Mouse (Mus musculus) lung, embryonic 16.5 days (tissue): Measurements from ENCODE around the gene Sh3bp5. TPM values are rescaled to one million over a fixed set of nuclear protein-coding genes. Genes with fewer than 3 reads are reported as not detected.

Experiments used
- ATAC-seq: fragments of 200-750 bp; cut with Nextera tagmentation; 2 replicates; pipeline ENCODE4 v1.8.0; 2017; ENCODE audit warnings: low read depth, mild to moderate bottlenecking, moderate library complexity
- H3K27ac ChIP-seq: fragments of 300-500 bp; sonication (generic); 2 replicates; pipeline ENCODE4 v1.5.1; 2014; ENCODE audit warnings: mild to moderate bottlenecking, control low read depth, low read length
- H3K27me3 ChIP-seq: fragments of 300-500 bp; sonication (generic); 2 replicates; pipeline ENCODE4 v1.6.1; 2014; ENCODE audit warnings: low read depth, low read length, mixed read lengths; ENCODE audit not compliant: control insufficient read depth, insufficient read depth
- H3K36me3 ChIP-seq: fragments of 300-500 bp; sonication (generic); 2 replicates; pipeline ENCODE4 v1.6.1; 2014; ENCODE audit warnings: low read length; ENCODE audit not compliant: control insufficient read depth, insufficient read depth
- H3K4me1 ChIP-seq: fragments of 300-500 bp; sonication (generic); replicated peaks from 2 replicates; pipeline ENCODE4 v1.6.1; 2014; ENCODE audit warnings: low read length, mixed read lengths; ENCODE audit not compliant: control insufficient read depth, insufficient read depth
- H3K4me2 ChIP-seq: fragments of 300-500 bp; sonication (generic); 2 replicates; pipeline ENCODE4 v1.6.1; 2014; ENCODE audit warnings: low read depth, low read length, control low read depth
- H3K4me3 ChIP-seq: fragments of 300-500 bp; sonication (generic); 2 replicates; pipeline ENCODE4 v1.5.1; 2014; ENCODE audit warnings: mild to moderate bottlenecking, low read length, control low read depth
- H3K9ac ChIP-seq: fragments of 300-500 bp; sonication (generic); 2 replicates; pipeline ENCODE4 v1.6.1; 2014; ENCODE audit warnings: low read length, control low read depth
- H3K9me3 ChIP-seq: fragments of 300-500 bp; sonication (generic); 2 replicates; pipeline ENCODE4 v1.6.1; 2016; ENCODE audit warnings: low read length; ENCODE audit not compliant: control insufficient read depth
- WGBS: fragments of 180-500 bp; shearing (Covaris S2); extraction: QIAGEN DNeasy Blood & Tissue Kit; methylation state at CpG from one replicate; pipeline ENCODE4 v1.1.7; 2014; 5-methylcytosine and 5-hydroxymethylcytosine counted together
- polyA plus RNA-seq: library from polyadenylated mRNA; unstranded; fragments of >200 nt; fragmentation: Nextera tagmentation; extraction: Ambion mirVana; gene quantifications from 2 replicates; pipeline ENCODE4 v1.2.1, GENCODE M21; 2015

The Sh3bp5 gene
- polyA plus RNA-seq, 1 experiment from 2014 or later: 27.3 TPM

DNA sequence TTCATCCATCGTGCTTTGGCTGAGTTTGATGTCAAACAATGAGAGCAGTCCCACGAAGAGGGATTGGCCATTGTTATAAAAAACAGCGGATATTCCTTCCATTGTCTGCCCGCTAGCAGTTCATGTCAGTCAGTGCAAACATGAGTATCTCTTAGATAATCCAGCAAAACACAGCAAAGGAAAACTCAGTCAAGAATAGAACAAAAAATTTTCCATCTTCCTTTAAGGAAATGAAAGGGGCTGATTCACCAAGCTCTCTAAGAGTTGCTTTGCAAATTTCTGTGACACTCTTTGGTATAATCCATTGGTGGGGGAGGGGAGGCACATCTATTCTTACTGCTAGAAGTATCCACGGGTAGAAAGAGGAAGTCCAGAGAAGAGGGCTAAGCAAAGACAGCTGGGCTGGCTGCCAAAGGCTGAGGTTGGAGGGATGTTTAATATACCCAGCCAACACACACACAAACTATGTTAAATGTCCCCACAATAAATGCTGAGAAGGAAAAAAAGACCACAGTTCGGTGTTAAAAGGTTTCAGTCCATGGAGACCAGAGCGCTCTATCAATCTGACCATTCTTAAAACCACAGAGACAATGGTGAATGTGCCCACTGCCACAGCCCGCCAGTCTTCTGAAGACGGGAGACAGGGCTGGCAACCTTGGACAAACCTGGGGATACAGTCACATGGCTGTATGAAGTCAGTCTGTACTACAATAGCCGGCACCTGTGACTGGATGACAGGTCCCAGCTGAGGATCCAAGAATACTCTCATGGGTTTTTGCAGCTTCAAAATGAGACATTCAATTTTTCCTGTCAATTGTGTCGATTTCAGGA lies 12.7 kb downstream of the Sh3bp5 start:
- Histone ChIP-seq H3K9ac (no peak overlapping the region), H3K27me3 (peaks cover 51% of the 10 kb centered on the region)
- 42% methylated on average over 11 of the region's 11 CpGs for WGBS

GRCm38 (mm10) chr14:31422395-31422794 lies 13.5 kb downstream of the Sh3bp5 start:
- Histone ChIP-seq H3K27me3 (peaks cover 48% of the 10 kb centered on the region), H3K4me1 (peaks cover 31% of the 10 kb centered on the region), H3K9ac (no peak overlapping the region), H3K9me3 (0 out of 2 replicates have a peak, but pooled peaks cover 3% of the 10 kb centered on the region), H3K36me3 (no peaks in the 10 kb centered on the region; the same call in 1 of the 2 replicates), H3K4me2 (no peak overlapping the region; the same call in 1 of the 2 replicates), H3K4me3 (no peak overlapping the region), H3K27ac (peak overlapping the region; percentile 88)
- 84% methylated on average over 5 of the region's 5 CpGs for WGBS
- no peak for ATAC-seq

More for the DNA sequence above, 12.7 kb downstream of the Sh3bp5 start:
- Histone ChIP-seq H3K4me2 (peak overlapping the region; percentile 49), H3K4me1 (peaks cover 34% of the 10 kb centered on the region), H3K4me3 (no peak overlapping the region), H3K27ac (peak overlapping the region; percentile 88), H3K9me3 (0 out of 2 replicates have a peak, but pooled peaks cover 3% of the 10 kb centered on the region), H3K36me3 (no peaks in the 10 kb centered on the region; the same call in 1 of the 2 replicates)
- peak; percentile 91 for ATAC-seq

DNA sequence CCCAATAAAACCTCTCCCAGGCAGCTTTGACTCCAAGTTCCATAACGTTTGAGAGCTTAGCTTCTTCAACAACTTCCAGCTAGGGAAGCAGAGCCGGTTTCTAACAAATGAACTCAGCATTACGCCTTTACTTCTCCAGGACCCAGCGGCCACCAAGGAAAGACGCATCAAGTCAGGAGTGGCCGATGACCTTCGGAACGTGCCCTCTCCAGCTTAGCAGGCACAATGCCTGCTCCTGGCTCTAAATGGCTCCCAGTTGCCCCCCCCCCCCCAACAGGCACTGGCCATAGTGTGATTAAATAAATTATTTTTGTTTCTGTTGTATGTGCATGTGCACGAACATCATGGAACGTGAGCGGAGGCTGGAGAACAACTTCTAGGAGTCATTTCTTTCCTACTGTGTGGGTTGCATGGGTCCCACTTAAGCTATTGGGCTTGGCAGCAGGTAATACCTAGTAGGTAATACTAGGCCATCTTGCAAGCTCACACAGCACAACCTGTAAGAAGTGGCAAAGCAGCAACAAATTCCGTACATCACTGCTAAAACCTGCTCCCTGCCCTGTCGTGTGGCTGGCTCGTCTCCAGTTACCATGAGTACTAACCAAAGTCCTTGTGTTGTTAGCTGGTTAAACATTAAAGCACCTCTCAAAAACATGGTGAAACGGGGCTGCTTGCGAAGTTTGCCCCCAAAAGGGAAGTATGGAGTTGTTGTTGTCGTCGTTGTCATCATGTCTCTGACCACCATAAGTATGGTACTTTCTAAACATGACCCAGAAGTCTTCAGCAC lies 14.2 kb downstream of the Sh3bp5 start:
- Histone ChIP-seq H3K9ac (no peak overlapping the region), H3K4me1 (peaks cover 35% of the 10 kb centered on the region), H3K9me3 (0 out of 2 replicates have a peak, but pooled peaks cover 3% of the 10 kb centered on the region), H3K4me3 (no peak overlapping the region), H3K27ac (no peak overlapping the region), H3K36me3 (no peaks in the 10 kb centered on the region; the same call in 1 of the 2 replicates), H3K27me3 (peaks cover 42% of the 10 kb centered on the region), H3K4me2 (no peak overlapping the region)
- ATAC-seq: no peak
- 75% methylated on average over 18 of the region's 18 CpGs for WGBS

GRCm38 (mm10) chr14:31420985-31421384 lies 14.9 kb downstream of the Sh3bp5 start:
- no peak overlapping the region for H3K4me2 ChIP-seq
- WGBS: 70% methylated on average over 7 of the region's 7 CpGs
- peaks cover 40% of the 10 kb centered on the region for H3K4me1 ChIP-seq
- H3K9ac ChIP-seq: no peak overlapping the region
- H3K27me3 ChIP-seq: peaks cover 39% of the 10 kb centered on the region
- no peak overlapping the region for H3K4me3 ChIP-seq
- H3K9me3 ChIP-seq: 0 out of 2 replicates have a peak, but pooled peaks cover 3% of the 10 kb centered on the region
- no peak for ATAC-seq
- H3K27ac ChIP-seq: no peak overlapping the region
- no peaks in the 10 kb centered on the region; the same call in 1 of the 2 replicates for H3K36me3 ChIP-seq

DNA sequence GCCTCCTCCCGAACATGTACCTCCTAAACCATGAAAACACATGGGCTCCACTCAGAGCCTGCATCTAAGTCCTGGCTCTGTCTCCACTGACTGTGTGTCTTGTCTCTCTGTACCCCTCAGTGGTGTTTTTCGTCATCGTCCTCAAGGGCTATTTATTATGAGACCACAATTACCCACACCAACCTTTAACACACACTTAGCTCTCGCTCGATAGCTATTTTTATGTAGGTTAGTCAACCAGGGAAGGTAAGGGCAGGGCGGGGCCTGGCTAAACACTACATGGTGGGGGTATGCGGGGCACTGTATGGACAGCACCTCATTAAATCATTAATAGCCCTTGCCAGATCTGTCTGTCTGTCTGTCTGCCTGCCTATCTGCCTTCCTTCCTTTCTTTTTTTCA lies 15.3 kb downstream of the Sh3bp5 start:
- H3K9me3 ChIP-seq: 0 out of 2 replicates have a peak, but pooled peaks cover 2% of the 10 kb centered on the region
- no peaks in the 10 kb centered on the region for H3K36me3 ChIP-seq
- H3K27ac ChIP-seq: no peak overlapping the region
- H3K4me2 ChIP-seq: no peak overlapping the region
- H3K4me3 ChIP-seq: no peak overlapping the region
- peaks cover 42% of the 10 kb centered on the region for H3K27me3 ChIP-seq
- no peak for ATAC-seq
- H3K4me1 ChIP-seq: peaks cover 40% of the 10 kb centered on the region
- H3K9ac ChIP-seq: no peak overlapping the region
- 74% methylated on average over 7 of the region's 7 CpGs for WGBS

- H3K4me1 ChIP-seq: peaks cover 44% of the 10 kb centered on the region
- ATAC-seq: no peak
- H3K4me2 ChIP-seq: no peak overlapping the region
- H3K27me3 ChIP-seq: peaks cover 46% of the 10 kb centered on the region
- no peak overlapping the region for H3K9ac ChIP-seq
- no peak overlapping the region for H3K27ac ChIP-seq
- 91% methylated on average over 8 of the region's 8 CpGs for WGBS
- no peaks in the 10 kb centered on the region for H3K36me3 ChIP-seq
- H3K4me3 ChIP-seq: no peak overlapping the region
- H3K9me3 ChIP-seq: no peaks in the 10 kb centered on the region
Observed at GRCm38 (mm10) chr14:31420135-31420534, 15.7 kb downstream of the Sh3bp5 start.

DNA sequence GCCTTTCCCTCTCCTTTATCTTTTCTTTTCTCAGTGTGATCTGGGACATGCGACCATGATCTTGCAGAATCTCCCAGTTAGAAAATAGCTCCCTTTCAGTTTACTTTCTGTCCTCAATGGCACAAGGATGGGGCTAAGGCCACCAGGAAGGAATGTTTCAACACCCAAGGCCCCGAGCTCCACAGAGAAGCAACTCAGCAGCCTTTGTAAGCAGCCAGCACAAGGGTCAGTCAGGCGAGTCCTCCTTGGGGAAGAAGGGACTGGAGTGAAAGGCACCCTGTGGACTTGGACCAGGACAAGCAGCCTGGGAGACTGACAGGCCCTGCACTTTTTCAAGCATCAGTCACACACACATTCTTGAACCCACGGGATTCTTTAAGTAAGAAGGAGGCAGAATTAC lies 16.6 kb downstream of the Sh3bp5 start:
- no peak overlapping the region for H3K4me3 ChIP-seq
- no peaks in the 10 kb centered on the region for H3K9me3 ChIP-seq
- no peak overlapping the region for H3K27ac ChIP-seq
- 38% methylated on average over 4 of the region's 4 CpGs for WGBS
- no peaks in the 10 kb centered on the region for H3K36me3 ChIP-seq
- H3K9ac ChIP-seq: no peak overlapping the region
- H3K27me3 ChIP-seq: peaks cover 51% of the 10 kb centered on the region
- H3K4me2 ChIP-seq: no peak overlapping the region
- peaks cover 51% of the 10 kb centered on the region for H3K4me1 ChIP-seq
- ATAC-seq: no peak

DNA sequence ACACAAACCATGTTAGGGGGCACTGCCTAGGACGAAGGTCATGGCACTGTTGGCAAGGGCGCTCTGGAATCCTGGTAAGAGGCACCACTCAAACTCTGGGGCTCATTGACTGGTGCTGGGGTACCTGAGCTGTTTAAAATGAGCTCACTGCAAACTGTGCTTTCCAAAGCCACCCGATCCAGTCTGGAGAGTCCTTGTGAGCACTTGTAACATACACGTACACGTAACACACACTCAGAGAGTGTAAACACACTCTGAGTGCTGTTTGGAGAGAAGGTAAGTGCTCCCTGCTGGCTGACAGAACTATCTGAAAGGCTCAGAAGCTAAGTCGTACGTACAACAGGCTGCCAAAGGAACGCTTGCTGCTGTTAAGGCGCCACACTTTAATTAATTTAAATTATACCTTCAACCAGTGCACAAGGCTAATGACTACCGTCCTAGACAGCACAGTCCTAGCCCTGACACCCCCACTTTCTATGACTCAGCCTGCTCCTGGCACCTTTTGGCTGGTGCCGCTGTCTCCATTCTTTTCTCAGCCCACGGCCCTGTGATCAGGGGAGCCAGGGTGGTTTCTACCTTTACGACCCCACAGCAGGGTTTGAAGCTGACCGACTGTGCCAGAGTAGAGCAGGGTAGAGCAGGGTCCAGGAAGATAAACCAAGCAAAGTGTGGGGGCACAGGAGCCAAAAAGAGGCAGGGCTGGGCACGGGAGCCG lies 18.9 kb downstream of the Sh3bp5 start:
- H3K4me2 ChIP-seq: no peak overlapping the region
- no peak overlapping the region for H3K27ac ChIP-seq
- H3K9ac ChIP-seq: no peak overlapping the region
- H3K4me1 ChIP-seq: peaks cover 43% of the 10 kb centered on the region
- H3K4me3 ChIP-seq: no peak overlapping the region
- H3K9me3 ChIP-seq: no peaks in the 10 kb centered on the region
- peak; percentile 89 for ATAC-seq
- 53% methylated on average over 16 of the region's 16 CpGs for WGBS
- no peaks in the 10 kb centered on the region for H3K36me3 ChIP-seq
- H3K27me3 ChIP-seq: peaks cover 54% of the 10 kb centered on the region
